Mouse (Mus musculus): ENCODE results near the gene 4933414I15Rik. TPM values are rescaled to one million over a fixed set of nuclear protein-coding genes. Genes with fewer than 3 reads are reported as not detected.

Gene 4933414I15Rik
- not detected in 2 replicates for polyA plus RNA-seq (2012)

DNA sequence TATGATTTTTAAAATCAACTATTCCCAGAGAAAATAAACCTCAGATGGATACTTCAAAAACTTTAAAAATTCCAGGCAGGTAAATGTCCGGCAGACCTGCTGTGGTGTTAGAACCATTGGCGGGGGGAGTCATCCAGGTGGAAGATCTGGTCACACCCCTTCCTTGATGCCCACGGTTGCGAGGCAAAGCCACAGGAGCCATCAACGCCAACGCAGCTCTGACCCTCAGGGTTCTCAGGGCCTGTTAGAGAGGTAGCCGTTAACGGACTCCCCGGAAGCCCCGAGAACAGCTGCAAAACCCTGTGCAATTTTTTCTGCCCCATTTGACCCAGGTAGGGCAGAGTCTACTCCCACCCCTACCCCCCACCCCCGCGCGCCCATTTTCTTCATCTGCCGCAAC lies at the start of gene 4933414I15Rik:
TSS of gene 4933414I15Rik (minus strand) at position 260 of the 400 bp plus-strand sequence.
- no peaks in the 10 kb centered on the region for H3K36me3 ChIP-seq (ENCODE audit: control insufficient read depth)
- H3K4me1 ChIP-seq (ENCODE audit: control insufficient read depth), result no peaks in the 10 kb centered on the region
- no peak within 1 kb of the TSS for H3K4me3 ChIP-seq (replicated peaks)
- no peak for TF ChIP-seq GATA1 (IDR thresholded peaks at IDR 0.05; ENCODE audit: low read length)
- no peak for TF ChIP-seq TAL1 (IDR thresholded peaks at IDR 0.05; ENCODE audit: low read length)
- peaks cover 17% of the 10 kb centered on the region for H3K9me3 ChIP-seq (ENCODE audit: control insufficient read depth, low read length)
- no peaks in the 10 kb centered on the region for H3K27me3 ChIP-seq (ENCODE audit: control insufficient read depth)

DNA sequence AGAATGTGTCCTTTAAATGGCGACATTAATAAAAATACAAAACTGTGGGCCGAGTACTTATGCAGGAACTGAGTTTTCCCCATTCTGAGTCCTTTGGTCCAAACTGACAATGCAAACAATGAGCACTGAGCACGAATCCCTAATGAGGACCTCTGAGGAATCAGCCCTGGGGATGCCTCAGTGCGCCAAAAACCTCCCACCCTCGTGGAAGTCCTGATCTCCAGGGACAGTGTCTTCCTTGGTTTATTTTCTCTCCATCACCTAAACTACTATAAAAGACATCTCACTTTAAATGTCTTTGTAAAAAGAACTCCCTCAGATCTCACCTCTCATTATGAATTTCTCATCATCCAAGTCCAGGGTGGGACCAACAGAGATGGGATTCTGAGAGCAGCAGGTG lies 38.1 kb upstream of the 4933414I15Rik start, which contains the start of gene Olfr1377:
TSS of gene Olfr1377 (plus strand) at position 301 of the 400 bp plus-strand sequence.
- Histone ChIP-seq H3K36me3 (ENCODE audit: control insufficient read depth) (no peaks in the 10 kb centered on the region), H3K4me1 (ENCODE audit: control insufficient read depth) (no peaks in the 10 kb centered on the region), H3K9me3 (ENCODE audit: control insufficient read depth, low read length) (peaks cover 4% of the 10 kb centered on the region; the same call in 1 of the 2 replicates), H3K27me3 (ENCODE audit: control insufficient read depth) (no peaks in the 10 kb centered on the region), H3K4me3 (replicated peaks) (no peak within 1 kb of the TSS)
- TF ChIP-seq TAL1 (IDR thresholded peaks at IDR 0.05; ENCODE audit: low read length), result no peak
- no peak for TF ChIP-seq GATA1 (IDR thresholded peaks at IDR 0.05; ENCODE audit: low read length)

DNA sequence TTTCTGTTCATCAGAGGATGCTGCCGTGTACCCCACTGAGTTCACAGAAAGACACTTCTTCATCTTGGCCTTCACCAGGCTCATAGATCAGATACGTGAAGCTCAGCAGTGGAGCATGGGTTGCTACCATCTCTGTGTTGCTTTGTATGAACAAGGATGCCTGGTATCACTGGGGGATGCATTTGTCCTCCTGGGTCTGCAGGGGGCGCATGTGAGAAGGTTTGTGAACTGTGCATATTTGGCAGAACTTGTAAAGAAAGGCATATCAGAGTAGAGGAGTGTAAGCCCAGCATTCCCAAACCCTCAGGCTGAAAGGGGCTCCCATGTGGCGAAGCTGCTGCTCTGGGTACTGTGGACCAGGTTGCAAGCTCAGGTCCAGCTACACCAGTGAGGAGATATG lies 33.7 kb upstream of the 4933414I15Rik start:
- H3K36me3 ChIP-seq (ENCODE audit: control insufficient read depth), result no peaks in the 10 kb centered on the region
- TF ChIP-seq GATA1 (IDR thresholded peaks at IDR 0.05; ENCODE audit: low read length) (no peak), TAL1 (IDR thresholded peaks at IDR 0.05; ENCODE audit: low read length) (no peak)
- no peak overlapping the region for H3K4me3 ChIP-seq (replicated peaks)
- no peaks in the 10 kb centered on the region for H3K4me1 ChIP-seq (ENCODE audit: control insufficient read depth)
- peaks cover 5% of the 10 kb centered on the region; the same call in 1 of the 2 replicates for H3K9me3 ChIP-seq (ENCODE audit: control insufficient read depth, low read length)
- H3K27me3 ChIP-seq (ENCODE audit: control insufficient read depth), result no peaks in the 10 kb centered on the region

DNA sequence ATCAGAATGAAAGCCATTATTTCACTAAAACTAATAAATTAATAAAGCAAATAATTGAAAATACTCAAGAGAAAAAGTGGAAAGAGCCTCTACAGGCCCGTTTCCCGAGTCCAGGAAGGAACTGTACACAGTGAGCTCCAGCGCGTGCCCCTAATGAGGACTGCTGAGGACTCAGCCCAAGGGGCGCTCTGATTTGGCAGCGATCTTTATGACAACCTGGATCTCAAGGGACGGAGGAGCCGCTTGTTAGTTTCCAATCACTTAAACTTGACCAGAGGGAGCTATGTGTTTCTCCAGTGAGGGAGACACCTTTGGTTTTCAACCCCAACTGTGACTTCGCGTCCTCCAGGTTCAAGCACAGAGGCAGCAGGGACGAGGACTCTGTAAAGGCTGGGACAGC lies 22.7 kb upstream of the 4933414I15Rik start, which contains the start of gene Olfr1378:
TSS of gene Olfr1378 (plus strand) at position 301 of the 400 bp plus-strand sequence.
- H3K36me3 ChIP-seq (ENCODE audit: control insufficient read depth), result no peaks in the 10 kb centered on the region
- no peak for TF ChIP-seq TAL1 (IDR thresholded peaks at IDR 0.05; ENCODE audit: low read length)
- TF ChIP-seq GATA1 (IDR thresholded peaks at IDR 0.05; ENCODE audit: low read length), result no peak
- H3K4me3 ChIP-seq (replicated peaks), result no peak within 1 kb of the TSS
- no peaks in the 10 kb centered on the region for H3K27me3 ChIP-seq (ENCODE audit: control insufficient read depth)
- peaks cover 7% of the 10 kb centered on the region for H3K9me3 ChIP-seq (ENCODE audit: control insufficient read depth, low read length)
- no peaks in the 10 kb centered on the region for H3K4me1 ChIP-seq (ENCODE audit: control insufficient read depth)

- Histone ChIP-seq H3K27me3 (ENCODE audit: control insufficient read depth) (no peaks in the 10 kb centered on the region), H3K9me3 (ENCODE audit: control insufficient read depth, low read length) (peaks cover 7% of the 10 kb centered on the region), H3K4me1 (ENCODE audit: control insufficient read depth) (no peaks in the 10 kb centered on the region), H3K36me3 (ENCODE audit: control insufficient read depth) (no peaks in the 10 kb centered on the region), H3K4me3 (replicated peaks) (no peak overlapping the region)
- TF ChIP-seq TAL1 (IDR thresholded peaks at IDR 0.05; ENCODE audit: low read length), result no peak
- no peak for TF ChIP-seq GATA1 (IDR thresholded peaks at IDR 0.05; ENCODE audit: low read length)
These were observed 21.3 kb upstream of the 4933414I15Rik start for GRCm38 (mm10) chr11:50964886-50965285.

DNA sequence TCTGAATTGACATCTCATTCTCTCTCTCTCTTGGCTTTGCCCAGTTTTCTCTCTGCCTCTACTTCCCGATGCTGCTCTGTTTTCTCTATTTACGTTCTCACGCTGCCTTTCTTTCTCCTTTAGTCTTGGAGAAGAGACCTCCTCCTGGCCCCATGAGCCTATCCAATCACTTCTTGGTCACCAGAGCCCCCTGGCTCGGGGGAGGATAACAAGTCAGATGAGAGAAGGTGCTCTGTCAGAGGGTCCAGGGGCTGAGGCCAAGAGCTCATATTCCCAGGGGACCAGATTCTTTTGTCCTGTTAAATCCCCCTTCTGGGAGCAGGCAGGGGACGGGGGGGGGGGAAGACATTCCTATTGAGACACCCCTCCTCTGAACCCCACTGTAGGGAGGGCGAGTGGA lies 10.1 kb upstream of the 4933414I15Rik start, which contains the start of gene Prop1:
TSS of gene Prop1 (minus strand) at position 101 of the 400 bp plus-strand sequence.
- H3K9me3 ChIP-seq (ENCODE audit: control insufficient read depth, low read length), result peaks cover 12% of the 10 kb centered on the region; the same call in 1 of the 2 replicates
- H3K36me3 ChIP-seq (ENCODE audit: control insufficient read depth), result no peaks in the 10 kb centered on the region
- H3K4me1 ChIP-seq (ENCODE audit: control insufficient read depth), result no peaks in the 10 kb centered on the region
- no peaks in the 10 kb centered on the region for H3K27me3 ChIP-seq (ENCODE audit: control insufficient read depth)
- no peak for TF ChIP-seq GATA1 (IDR thresholded peaks at IDR 0.05; ENCODE audit: low read length)
- TF ChIP-seq TAL1 (IDR thresholded peaks at IDR 0.05; ENCODE audit: low read length), result no peak
- no peak within 1 kb of the TSS for H3K4me3 ChIP-seq (replicated peaks)

DNA sequence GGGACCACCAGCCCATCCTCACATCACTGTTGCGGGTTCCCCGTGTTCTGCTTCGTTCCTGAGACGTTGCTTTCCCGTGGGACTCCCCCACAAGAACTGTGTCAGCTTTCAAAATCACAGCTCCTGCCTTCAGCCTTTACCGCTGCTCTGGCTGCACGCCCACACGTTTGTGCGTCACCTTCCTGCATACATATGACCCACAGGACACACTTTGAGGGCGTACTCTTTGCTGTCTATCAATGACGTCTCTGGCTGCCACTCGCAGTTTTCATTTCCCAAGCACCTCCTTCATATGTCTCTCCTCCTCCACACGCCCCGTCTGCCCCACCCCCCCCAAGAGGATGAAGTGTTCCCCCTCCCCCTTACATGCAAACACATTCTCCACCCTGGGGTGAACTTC lies 8.7 kb upstream of the 4933414I15Rik start:
- Histone ChIP-seq H3K9me3 (ENCODE audit: control insufficient read depth, low read length) (peaks cover 12% of the 10 kb centered on the region; the same call in 1 of the 2 replicates), H3K27me3 (ENCODE audit: control insufficient read depth) (no peaks in the 10 kb centered on the region)
- TF ChIP-seq TAL1 (IDR thresholded peaks at IDR 0.05; ENCODE audit: low read length) (no peak), GATA1 (IDR thresholded peaks at IDR 0.05; ENCODE audit: low read length) (no peak)

DNA sequence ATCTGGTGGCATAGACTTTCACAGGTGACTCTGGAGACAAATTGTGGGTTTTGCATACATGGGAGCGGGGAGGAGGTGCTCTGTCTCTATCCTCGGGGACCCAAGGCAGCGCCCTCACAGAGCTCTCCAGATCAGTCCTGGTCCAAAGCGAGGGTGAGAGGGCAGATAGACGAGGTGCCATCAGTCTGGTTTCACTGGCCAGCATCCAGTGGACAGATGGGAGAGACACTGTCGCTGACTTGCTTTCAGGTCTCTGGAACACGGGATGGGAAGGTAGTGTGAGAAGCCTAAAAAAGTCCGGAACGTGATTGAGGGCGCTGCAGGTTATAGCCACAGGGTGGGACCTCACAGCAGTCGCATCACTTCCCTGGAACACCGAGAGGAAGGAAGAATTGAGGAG lies 1.2 kb downstream of the 4933414I15Rik start:
- no peaks in the 10 kb centered on the region for H3K36me3 ChIP-seq (ENCODE audit: control insufficient read depth)
- peaks cover 17% of the 10 kb centered on the region for H3K9me3 ChIP-seq (ENCODE audit: control insufficient read depth, low read length)
- no peaks in the 10 kb centered on the region for H3K27me3 ChIP-seq (ENCODE audit: control insufficient read depth)
- TF ChIP-seq TAL1 (IDR thresholded peaks at IDR 0.05; ENCODE audit: low read length) (no peak), GATA1 (IDR thresholded peaks at IDR 0.05; ENCODE audit: low read length) (no peak)
- no peaks in the 10 kb centered on the region for H3K4me1 ChIP-seq (ENCODE audit: control insufficient read depth)
- no peak overlapping the region for H3K4me3 ChIP-seq (replicated peaks)

More for the DNA sequence above, 8.7 kb upstream of the 4933414I15Rik start:
- Histone ChIP-seq H3K36me3 (ENCODE audit: control insufficient read depth) (no peaks in the 10 kb centered on the region), H3K4me1 (ENCODE audit: control insufficient read depth) (no peaks in the 10 kb centered on the region), H3K4me3 (replicated peaks) (no peak overlapping the region)

DNA sequence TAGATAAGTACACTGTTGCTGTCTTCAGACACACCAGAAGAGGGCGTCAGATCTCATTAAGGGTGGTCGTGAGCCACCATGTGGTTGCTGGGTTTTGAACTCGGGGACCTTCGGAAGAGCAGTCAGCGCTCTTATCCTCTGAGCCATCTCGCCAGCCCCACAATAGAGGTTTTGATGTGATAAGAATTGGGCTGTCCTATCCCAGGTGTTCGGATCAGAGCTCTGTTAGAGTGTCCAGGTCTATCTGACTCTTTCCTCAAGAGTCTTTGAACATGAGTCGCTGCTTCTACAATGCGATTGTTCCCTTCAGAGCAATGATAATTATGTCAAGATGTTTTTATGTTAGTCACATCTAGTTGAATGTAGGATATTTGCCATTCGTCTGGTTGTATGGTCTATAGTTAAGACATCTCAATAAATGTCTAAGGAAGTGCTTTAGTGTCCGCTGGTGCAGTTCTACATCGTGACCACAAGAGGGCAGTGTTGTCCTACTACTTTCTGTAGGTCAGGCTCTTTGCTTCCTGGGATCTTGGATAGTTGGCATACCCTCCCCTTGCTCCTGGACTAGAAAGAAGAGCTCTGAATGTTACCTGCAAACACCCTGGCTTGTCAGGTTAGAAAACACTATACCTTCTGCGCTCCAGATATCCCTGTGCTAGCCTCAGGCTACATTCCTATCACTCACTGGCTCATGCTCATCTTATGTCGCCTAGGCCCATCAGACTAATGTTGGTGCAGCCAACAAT lies 3.8 kb downstream of the 4933414I15Rik start:
- no peaks in the 10 kb centered on the region for H3K4me1 ChIP-seq (ENCODE audit: control insufficient read depth)
- no peak overlapping the region for H3K4me3 ChIP-seq (replicated peaks)
- H3K27me3 ChIP-seq (ENCODE audit: control insufficient read depth), result no peaks in the 10 kb centered on the region
- TF ChIP-seq TAL1 (IDR thresholded peaks at IDR 0.05; ENCODE audit: low read length) (no peak), GATA1 (IDR thresholded peaks at IDR 0.05; ENCODE audit: low read length) (no peak)
- no peaks in the 10 kb centered on the region for H3K36me3 ChIP-seq (ENCODE audit: control insufficient read depth)
- H3K9me3 ChIP-seq (ENCODE audit: control insufficient read depth, low read length), result peaks cover 17% of the 10 kb centered on the region
